Mouse (Mus musculus): ENCODE results near the gene Ptpn13. TPM values are rescaled to one million over a fixed set of nuclear protein-coding genes. Genes with fewer than 3 reads are reported as not detected.

The Ptpn13 gene
- total RNA-seq, 2 experiments from 2014 or later: 7.6 to 8.2 TPM

DNA sequence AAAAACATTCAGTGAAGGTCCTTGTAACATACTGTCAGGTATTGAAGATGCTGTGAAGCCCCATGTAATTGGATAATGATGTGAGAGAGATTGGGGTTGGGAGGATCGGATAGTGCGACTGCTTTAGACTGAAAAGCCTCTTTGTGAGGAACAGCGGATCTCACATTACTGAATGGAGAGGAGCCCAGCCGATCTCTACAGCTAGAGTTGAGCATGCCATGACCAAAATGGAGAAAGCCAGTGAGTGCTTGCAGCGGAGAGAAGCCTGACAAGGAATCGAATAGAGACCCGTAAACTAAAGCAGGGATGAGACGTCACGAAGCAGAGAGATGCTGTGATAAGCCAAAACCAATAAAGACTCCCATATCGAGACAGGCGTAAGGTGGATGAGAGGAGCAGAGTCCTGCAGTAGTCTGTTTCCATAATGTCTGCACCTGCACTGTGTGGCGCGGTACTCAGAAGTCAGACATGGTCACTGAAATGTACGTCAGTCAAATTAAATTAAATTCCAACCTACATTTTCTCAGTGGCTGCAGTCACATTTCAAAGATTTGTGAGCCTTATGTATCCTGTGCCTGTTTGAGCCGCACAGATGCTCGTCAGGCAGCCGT, 22.9 kb downstream of the Ptpn13 start:
- intact Hi-C loops (cut with DNase I): no loop called here
- DNase-seq (ENCODE audit: extremely low spot score in 1 of 2, low spot score in 2 of 2): no peak

DNA sequence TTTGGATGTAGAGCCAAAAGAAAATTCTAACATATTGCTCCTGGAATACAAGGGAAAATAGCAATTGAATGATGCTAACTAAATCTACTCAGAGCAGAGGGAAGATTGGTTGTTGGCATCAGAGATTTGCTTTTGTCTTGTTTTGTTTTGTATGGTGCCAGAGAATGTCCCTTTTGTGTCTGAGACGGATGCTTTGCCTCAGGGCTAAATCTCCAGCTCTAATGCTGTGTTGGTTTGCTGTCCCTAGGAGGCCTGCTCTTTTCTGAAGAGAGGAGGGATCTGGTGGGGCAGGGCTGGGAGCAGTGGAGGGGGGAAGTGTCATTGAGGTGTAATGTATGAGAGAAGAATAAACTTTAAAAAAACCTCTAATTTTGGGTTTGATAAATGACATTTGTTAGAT, 23.5 kb downstream of the Ptpn13 start:
- intact Hi-C loops (cut with DNase I): no loop called here
- DNase-seq (ENCODE audit: extremely low spot score in 1 of 2, low spot score in 2 of 2): no peak

DNA sequence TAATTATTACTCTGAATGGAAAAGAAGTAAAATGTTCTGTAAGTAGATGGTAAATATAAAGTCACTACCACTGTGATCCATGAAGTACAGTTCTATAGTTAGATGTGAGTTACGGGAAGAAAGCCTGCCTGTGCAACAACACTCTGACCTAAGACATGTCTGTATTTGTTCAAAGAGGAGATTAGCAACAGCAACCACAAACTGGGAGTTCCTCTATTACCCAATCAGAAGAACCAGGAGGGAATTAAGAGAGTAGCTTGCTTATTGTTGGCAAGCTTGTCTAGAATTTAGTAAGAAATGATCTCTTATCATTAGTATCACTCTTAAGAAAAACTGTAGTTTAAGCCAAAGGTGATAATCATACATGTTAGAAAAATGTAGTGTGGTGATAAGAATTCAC, 25.7 kb downstream of the Ptpn13 start:
- intact Hi-C loops (cut with DNase I): no loop called here
- no peak for DNase-seq (ENCODE audit: extremely low spot score in 1 of 2, low spot score in 2 of 2)

DNA sequence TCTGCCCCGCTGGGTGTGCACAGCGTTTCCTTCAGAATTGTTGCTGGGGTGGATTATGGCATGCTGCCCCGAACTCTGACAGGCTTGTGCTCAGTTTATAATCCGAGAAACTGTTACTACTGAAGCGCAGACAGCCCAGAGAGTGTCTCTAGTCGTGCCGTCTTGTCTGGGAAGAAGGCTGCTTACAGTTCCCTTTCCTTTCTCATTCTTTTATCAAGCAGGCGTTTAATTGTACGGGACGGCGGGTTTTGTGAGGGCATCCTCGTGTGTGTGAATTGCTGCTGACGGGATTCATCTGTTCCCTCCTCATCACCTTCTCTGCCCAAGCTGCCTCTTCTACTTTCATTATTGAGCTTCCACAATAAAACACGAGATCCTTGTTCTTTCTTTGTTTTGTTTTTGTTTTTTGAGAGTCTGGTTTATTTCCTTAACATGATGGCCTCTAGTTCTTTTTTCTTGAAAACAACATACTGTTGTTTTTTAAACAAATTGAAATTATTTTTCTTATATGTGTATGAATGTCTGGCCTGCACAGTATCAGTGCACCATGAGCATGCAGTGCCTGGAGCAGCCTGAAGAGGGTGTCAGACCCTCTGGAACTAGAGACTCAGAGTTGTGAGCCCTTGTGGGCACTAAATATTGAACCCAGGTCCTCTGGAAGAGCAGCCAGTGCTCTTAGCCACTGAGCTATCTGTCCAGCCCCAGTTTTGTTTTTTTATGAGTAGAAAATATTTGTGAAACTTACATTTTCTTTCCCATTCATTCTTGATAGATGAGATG, 28.6 kb downstream of the Ptpn13 start:
- intact Hi-C loops (cut with DNase I): no loop called here
- DNase-seq (ENCODE audit: extremely low spot score in 1 of 2, low spot score in 2 of 2): no peak

DNA sequence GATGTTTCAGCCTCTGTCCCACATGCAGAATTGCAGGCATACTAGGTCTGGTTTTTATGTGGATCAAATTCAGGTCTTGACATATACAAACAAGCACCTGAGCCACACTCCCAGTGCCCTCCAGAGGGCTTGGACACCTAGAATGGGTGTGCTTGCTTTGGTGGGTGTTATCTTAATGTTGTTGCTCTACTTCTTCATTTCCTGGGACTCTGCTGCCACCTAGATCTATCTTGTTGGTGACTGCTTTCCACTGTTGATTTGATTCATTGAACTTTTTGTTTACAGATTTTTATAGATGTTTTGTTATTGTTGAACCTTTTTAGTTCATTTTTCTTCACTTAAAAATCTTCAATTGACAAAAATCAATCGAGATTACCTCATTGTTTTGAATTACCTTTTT, 31.8 kb downstream of the Ptpn13 start:
- no peak for DNase-seq (ENCODE audit: extremely low spot score in 1 of 2, low spot score in 2 of 2)
- intact Hi-C loops (cut with DNase I): no loop called here

DNA sequence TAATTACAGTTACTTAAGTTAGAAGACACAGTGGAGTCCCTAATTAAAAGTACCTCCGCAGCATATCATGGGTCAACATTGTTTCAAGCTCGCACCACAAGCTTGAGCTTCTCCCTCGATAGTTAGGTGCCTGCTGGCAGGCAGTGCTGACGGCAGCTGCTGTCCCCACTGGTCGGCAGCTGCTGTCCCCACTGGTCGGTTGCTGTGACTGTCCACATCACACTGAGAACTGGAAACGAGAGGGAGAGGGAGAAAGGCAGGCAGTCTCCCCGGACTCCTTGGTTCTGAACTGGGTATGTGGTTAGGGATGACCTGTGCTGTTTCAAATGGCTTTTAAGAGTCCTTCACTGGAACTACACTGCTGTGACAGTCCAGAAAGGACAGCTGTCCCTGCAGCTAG, 33.4 kb downstream of the Ptpn13 start:
- no peak for DNase-seq (ENCODE audit: extremely low spot score in 1 of 2, low spot score in 2 of 2)
- intact Hi-C loops (cut with DNase I): no loop called here

DNA sequence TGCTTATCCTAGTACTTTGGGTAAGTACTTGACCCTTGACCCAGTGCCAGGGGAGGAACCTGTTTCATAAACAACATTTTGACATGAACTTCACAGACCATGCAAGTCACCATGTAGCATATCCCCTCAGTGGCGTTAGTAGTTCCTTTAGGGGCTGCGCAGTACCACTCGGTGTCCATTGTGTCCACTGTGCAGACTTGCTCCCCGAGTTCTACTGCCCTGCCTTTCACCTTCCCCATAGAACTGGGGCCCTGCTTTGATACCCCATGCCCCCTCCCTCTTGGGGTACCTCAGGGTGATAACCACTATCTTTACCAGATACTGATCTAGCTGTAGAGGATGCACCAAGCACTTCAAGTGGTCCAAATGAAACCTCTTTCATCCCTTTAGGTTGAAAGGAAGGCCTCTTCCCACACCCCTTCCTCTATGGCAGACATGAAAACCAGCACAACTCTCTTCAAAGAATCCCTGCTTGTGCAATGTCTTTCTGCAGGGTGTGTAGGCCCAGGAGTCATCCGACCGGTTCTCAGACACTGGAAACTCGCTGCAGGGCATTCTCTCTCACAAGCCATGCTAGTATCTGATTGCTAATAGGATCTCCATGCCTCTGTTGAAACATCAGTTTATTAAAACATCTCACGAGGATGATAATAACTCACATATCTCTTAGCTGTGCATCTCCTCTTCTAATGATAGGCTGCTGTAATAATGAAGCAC, 34.1 kb downstream of the Ptpn13 start:
- intact Hi-C loops (cut with DNase I): no loop called here
- DNase-seq (ENCODE audit: extremely low spot score in 1 of 2, low spot score in 2 of 2): no peak

DNA sequence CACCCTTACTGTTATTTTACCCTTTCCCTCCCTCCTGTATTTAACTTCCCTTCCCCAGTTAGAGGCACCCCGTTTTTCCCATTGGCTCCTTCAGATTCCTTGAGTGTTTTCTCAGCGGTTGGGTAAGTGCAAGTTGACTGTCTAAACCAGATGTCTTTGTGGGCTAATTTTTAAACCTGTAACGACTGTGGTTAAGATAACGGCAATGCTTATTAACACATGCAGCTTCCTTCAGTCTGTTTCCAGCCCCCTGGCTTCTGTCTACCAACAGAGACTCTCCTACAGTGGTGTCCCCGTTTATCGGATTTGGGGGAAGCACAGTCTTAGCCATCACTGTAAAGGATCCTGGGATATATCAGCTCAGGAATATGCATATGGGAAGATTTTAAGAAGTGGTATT, 35.9 kb downstream of the Ptpn13 start:
- intact Hi-C loops (cut with DNase I): no loop called here
- DNase-seq (ENCODE audit: extremely low spot score in 1 of 2, low spot score in 2 of 2): no peak

DNA sequence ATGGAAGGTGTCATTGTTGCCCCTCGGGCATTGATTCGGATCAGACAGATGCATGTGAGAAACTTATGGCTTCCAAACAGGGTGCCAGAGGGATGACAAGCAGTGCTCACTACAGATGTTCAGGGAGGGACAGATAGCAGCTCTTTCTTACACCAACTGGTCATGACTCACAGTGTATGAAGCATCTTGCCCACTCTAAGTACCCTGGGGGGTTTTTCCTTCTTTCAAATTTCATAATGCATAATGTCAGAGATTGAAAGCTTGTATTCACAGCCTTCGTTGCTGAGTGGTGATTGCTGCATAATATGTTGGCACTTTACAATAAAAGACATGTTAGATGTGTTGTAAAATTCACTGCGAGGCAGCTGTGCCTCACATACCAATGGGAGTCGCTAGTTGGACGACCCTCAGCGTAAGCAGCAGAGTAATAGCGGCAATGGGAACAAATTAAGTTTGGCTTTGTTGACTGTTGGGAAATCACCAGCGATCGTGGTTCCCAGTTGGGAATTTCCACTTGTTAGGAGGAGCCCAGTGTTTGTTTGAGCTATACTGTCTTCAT, 38.7 kb downstream of the Ptpn13 start:
- intact Hi-C loops (cut with DNase I): no loop called here
- no peak for DNase-seq (ENCODE audit: extremely low spot score in 1 of 2, low spot score in 2 of 2)

DNA sequence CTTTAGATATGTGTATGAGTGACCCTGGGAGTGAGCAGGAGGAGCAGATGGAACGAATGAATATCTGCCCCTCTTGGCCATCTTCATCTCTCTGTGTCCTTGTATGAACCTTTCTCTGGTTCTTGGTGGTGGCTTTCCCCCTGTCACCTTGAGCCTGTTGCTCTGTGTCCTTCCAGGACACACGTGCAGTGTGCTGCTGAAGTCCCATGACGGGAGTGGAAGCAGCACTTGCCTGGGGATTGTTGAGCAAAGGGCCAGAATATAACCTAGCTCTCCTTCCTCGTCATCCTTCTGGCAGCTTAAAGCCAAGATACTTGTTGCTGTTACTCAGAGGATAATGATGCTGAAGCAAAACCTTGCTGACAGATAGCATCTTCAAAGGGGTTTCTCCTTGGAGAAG, 39.3 kb downstream of the Ptpn13 start:
- intact Hi-C loops (cut with DNase I): no loop called here
- DNase-seq (ENCODE audit: extremely low spot score in 1 of 2, low spot score in 2 of 2): no peak

DNA sequence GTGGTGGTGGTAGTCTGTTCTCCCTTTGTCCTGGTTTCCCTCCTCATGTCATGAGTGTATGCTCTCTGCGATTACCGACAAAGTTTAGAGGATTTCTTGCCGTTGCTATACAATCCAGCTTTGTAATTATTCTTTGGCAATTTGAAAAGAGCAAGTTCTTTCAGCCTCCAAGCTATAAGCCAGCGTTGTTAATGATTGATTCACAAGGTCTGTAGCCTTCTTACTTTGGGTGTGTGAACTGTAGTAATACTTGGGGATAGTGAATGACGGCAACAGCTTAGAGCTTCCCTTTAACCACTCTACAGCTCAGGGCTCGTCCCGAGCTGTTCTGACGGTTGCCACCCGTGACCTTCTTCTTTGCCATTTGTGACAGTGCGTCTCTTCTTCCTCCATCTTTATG, 39.8 kb downstream of the Ptpn13 start:
- intact Hi-C loops (cut with DNase I): no loop called here
- DNase-seq (ENCODE audit: extremely low spot score in 1 of 2, low spot score in 2 of 2): no peak

DNA sequence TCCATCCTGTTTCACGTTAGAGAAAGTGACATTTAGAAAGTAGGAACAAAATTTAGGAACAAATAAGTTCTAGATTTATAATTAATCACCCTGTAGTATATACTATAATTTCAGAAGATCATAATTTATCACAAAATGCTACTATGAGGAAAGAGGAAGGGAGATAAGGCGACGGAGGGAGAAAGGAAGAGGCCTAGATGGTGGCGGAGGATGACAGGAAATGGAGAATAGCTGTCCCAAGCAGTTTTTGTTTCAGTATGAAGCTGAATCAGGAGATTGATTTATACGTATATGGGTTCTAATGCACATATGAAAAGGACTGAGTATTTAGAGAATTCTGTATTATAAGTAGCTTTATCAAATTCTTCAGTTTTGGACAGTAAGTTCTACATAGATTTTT, 47.7 kb downstream of the Ptpn13 start:
- intact Hi-C loops (cut with DNase I): no loop called here
- DNase-seq (ENCODE audit: extremely low spot score in 1 of 2, low spot score in 2 of 2): no peak

DNA sequence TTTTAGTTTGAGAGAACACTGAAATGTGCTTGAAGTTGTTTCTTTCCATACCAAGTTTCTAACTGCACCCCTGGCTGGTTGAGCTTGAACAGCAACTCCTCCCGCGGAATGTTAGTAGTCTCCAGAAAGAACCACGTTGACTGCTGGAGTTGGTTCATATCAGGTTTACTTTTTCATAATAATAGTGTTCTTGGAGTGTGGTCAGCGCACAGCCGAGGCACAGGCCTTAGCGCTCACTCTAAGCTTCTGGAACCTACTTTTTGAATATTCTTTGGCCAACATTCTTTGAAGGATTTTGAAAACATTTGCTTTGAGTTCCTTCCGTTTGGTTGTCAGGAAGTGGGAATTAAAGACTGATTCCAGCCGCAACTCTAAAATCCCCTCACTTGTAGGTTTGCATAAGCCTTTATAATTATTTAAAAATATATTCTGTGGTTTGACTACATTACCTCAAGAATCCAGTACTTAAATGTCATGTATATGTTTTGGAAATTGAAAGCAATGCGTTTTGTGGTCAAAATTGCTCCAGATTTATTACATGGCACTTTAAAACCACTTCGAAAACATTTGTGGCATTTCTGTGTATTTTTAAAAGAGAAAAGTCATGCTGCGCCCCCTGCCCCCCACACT, 48.6 kb downstream of the Ptpn13 start:
- no peak for DNase-seq (ENCODE audit: extremely low spot score in 1 of 2, low spot score in 2 of 2)
- intact Hi-C loops (cut with DNase I): no loop called here

DNA sequence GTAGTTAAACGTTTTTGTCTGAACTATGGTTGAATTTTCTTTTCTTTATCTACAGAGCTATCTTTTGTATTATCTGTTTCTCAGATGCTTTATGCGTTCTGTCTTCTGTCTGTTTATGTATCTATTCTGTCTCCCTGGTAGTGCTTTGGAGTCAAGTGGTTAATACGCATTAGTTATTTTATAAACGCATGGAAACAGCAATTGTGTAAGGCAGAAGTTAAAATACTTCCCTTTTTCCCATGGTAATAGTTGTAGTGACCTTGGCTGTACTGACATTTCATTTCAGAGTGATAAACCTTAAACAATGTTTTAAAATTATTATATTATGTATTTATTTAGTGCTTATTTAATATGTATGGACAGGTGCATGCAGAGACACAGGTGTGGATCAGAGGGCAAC, 49.3 kb downstream of the Ptpn13 start:
- DNase-seq (ENCODE audit: extremely low spot score in 1 of 2, low spot score in 2 of 2): no peak
- intact Hi-C loops (cut with DNase I): no loop called here

DNA sequence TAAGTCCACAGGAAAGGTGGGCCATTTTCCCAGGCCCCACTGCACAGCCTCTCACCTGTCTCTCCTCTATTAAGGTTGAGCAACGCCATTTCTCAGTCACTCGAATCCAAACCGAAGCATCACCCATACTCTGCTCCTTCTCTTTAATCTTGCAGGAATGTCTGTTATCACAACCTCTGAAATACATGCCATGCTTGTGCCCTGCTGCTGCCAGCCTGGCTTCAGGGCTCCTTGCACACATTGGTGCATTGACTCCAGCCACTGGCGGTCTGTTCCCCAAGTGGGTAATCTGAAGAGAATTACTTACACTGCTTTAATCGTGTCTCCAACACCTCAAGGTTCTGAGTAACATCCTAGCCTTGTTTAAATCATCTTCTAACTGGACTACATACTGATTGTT, 50.5 kb downstream of the Ptpn13 start:
- DNase-seq (ENCODE audit: extremely low spot score in 1 of 2, low spot score in 2 of 2): no peak
- intact Hi-C loops (cut with DNase I): no loop called here

DNA sequence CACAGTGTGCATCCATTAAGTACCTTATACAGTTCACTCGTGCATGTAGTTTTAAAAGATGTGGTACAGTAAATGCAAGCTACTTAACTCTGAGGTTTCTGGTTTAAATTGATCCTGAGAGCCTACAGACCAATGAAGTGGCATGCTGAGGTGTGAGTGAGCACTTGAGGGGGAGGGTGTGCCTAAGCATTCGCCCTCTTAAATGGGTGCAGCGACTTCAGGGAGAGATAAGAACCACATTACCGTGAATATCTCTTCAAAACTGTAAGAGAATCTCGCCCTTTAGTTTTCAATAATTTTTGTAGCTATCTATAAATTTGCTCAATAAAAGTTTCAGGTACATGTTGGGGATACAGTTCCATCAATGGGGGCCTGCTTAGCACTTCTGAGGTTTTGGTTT, 54.5 kb downstream of the Ptpn13 start:
- intact Hi-C loops (cut with DNase I): no loop called here
- no peak for DNase-seq (ENCODE audit: extremely low spot score in 1 of 2, low spot score in 2 of 2)

DNA sequence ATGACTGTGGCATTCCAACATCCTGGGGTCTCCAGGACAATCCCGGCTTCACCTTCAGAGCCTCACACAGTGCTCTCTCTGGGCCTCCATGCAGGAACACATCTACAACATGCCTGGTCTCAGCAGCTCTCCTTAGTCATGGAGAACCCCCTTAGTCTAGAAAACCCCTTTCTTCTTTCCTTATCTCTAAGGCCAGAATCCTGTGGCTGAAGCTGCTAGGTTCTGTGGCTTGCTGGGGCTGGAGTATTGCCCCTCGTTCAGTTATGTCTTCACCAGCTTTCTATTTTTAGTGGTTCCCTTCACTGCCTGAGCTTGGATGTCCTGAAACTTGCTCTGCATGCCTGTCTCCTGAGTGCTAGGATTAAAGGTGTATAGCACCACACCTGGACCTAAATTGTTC, 56.2 kb downstream of the Ptpn13 start:
- intact Hi-C loops (cut with DNase I): no loop called here
- no peak for DNase-seq (ENCODE audit: extremely low spot score in 1 of 2, low spot score in 2 of 2)

DNA sequence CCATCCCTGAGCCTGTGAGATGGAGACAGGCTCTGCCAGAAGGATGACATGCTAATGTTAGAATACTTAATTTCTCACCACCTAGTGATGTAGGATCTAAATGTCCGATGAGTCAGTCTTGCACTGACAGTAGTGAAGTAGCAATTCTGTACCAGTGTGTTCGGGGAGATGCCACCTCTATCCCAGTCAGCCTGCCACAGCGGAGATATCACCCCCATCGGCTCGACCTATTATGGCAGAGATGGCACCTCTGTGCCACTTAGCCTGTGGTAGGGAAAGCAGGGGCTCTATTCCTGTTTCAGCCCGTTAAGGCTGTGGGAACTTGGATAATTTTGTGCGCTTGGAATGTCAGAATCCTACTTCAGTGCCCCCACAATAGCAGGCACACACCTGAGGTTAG, 62.0 kb downstream of the Ptpn13 start:
- intact Hi-C loops (cut with DNase I): no loop called here
- DNase-seq (ENCODE audit: extremely low spot score in 1 of 2, low spot score in 2 of 2): no peak

DNA sequence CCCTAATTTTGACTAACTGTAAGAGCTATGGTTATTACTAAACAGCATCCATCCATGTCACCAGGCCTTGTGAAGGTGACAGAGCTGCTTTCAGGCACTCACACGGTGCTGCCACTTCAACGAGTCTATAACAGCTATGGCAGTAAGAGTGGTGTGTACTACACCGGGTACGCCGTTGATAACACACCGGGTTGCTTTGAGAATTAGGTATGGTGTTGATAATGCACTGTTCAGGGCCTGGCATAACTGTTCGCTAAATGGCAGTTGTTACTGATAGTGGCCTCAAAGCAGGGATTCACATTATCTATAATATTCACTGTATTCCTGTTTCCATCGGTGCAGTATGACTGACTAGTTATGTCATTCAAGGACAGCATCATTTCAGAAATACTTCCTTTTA, 66.0 kb downstream of the Ptpn13 start:
- intact Hi-C loops (cut with DNase I): no loop called here
- DNase-seq (ENCODE audit: extremely low spot score in 1 of 2, low spot score in 2 of 2): no peak

DNA sequence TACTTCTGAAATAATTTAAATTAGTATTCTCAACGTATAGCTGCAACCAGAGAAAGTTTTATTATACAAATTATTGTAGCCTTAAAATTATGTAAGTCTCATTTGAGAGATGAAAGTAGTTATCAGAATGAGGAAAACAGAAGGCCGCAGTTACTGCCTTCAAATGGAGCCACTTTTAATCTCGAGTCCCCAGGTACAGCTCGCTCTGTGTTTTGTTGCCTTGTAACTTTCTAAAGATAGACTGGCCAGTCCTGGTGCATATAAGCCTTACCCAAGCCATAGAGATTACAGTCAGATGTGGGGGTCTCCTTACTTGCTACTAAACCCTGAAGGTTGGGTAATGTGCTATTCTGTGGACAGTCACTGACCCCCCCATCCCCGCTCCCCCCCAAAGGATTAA, 66.8 kb downstream of the Ptpn13 start:
- no peak for DNase-seq (ENCODE audit: extremely low spot score in 1 of 2, low spot score in 2 of 2)

More for the DNA sequence above, 66.8 kb downstream of the Ptpn13 start:
- intact Hi-C loops (cut with DNase I): no loop called here

All from left cerebral cortex, postnatal 10 days (tissue).